Mouse (Mus musculus): ENCODE measurements around the gene Gm37240. TPM values are rescaled to one million over a fixed set of nuclear protein-coding genes. Genes with fewer than 3 reads are reported as not detected.
A peak's percentile ranks its signal among the peaks of the same experiment; 100 is the strongest.

Gene Gm37240
- polyA plus RNA-seq, 1 experiment from 2014 or later = 0.08 TPM

DNA sequence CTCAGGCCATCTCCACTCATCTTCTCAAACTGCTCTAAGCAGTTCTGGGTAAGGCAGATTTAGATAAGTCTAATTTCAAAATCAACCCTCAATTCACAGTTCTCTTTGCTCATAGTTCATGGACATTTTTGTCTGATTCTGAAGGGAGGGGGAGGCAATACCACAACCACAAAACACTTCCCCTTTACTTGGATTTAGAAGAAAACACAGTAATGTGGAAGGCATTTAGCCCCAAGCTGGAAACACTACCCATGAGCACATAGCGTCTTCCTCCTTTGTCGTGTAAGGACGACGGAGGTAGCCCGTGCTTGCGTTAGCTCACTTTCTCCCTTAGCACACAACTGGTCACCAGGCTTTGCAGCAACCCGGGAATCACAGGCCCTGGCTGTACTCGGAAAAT is 1383.0 kb downstream of the Gm37240 start:
- H3K27me3 ChIP-seq = no peaks in the 10 kb centered on the region
- peaks cover 9% of the 10 kb centered on the region for H3K36me3 ChIP-seq
- peaks cover 8% of the 10 kb centered on the region; the same call in 1 of the 2 replicates for H3K4me1 ChIP-seq (replicated peaks)
- no peak overlapping the region for H3K4me3 ChIP-seq
- H3K9ac ChIP-seq = no peak overlapping the region
- no peak overlapping the region for H3K27ac ChIP-seq
- 96% methylated on average over 8 of the region's 8 CpGs for WGBS
- no peak for ATAC-seq (ENCODE audit: low FRiP score)
- H3K9me3 ChIP-seq = no peaks in the 10 kb centered on the region
- H3K4me2 ChIP-seq = no peak overlapping the region

DNA sequence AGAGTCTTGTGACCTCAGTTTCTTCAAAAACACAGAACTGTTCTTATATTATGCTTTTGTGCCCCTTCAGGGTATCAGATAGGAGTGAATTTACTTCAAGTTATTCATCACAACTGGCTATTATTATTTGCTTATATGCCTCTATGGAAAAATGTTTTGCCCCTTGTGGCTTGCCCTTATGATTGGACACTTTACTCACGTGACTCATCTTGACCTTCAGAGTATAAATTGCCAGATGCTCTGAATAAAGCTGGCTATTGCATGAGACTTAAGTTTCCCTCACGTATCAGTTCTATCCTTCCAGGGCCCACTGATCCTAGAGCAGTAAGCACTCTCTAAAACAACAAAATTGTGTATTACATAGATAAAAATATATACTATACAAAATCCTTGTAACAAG is 1385.2 kb downstream of the Gm37240 start:
- H3K4me2 ChIP-seq = no peak overlapping the region
- H3K4me3 ChIP-seq = no peak overlapping the region
- no peak for ATAC-seq (ENCODE audit: low FRiP score)
- 84% methylated on average over 2 of the region's 2 CpGs for WGBS
- no peak overlapping the region for H3K27ac ChIP-seq
- H3K27me3 ChIP-seq = no peaks in the 10 kb centered on the region
- peaks cover 8% of the 10 kb centered on the region; the same call in 1 of the 2 replicates for H3K4me1 ChIP-seq (replicated peaks)
- H3K9me3 ChIP-seq = no peaks in the 10 kb centered on the region
- peaks cover 5% of the 10 kb centered on the region; the same call in 1 of the 2 replicates for H3K36me3 ChIP-seq
- no peak overlapping the region for H3K9ac ChIP-seq

DNA sequence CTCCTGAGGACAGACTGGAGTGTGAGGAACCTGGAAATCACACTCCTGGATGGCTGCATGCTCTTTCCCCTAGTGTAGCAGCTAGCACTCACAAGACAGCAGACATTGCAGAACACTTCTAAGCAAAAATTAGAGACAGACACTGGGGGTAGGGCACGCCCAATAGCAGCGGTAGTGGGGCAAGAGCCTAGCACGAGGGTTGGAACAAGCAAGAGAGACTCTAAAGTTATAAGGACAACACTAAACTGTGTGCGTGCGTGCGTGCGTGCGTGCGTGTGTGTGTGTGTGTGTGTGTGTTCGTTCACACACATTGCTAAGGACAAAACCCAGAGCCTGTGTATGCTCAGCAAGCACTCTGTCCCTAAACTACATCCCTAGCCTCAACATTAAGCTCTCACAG is 1386.8 kb downstream of the Gm37240 start:
- H3K4me3 ChIP-seq = no peak overlapping the region
- H3K36me3 ChIP-seq = peaks cover 5% of the 10 kb centered on the region; the same call in 1 of the 2 replicates
- no peaks in the 10 kb centered on the region for H3K27me3 ChIP-seq
- H3K4me2 ChIP-seq = no peak overlapping the region
- no peak overlapping the region for H3K9ac ChIP-seq
- ATAC-seq (ENCODE audit: low FRiP score) = no peak
- peaks cover 8% of the 10 kb centered on the region; the same call in 1 of the 2 replicates for H3K4me1 ChIP-seq (replicated peaks)
- H3K9me3 ChIP-seq = no peaks in the 10 kb centered on the region
- 82% methylated on average over 10 of the region's 10 CpGs for WGBS
- H3K27ac ChIP-seq = no peak overlapping the region

DNA sequence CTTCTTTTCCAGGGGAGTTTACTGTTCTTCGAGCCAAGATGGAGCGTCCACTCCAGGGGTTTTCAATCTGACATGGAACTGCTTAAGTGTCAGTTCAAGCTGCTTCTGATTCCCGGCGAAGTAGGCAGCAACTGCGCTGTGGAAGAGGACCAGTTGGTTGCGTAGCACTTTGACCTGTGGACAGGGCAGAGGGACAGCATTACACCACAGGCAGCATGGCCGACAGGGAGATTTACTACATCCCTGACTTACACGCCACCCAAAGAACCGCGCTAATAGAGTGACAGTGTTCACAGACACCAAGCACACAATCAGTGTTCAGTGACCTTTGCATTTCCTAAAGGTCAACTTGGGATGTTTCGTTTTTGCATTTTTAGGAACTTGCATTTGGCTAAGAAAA is 1389.6 kb downstream of the Gm37240 start:
- WGBS = 74% methylated on average over 11 of the region's 11 CpGs
- Histone ChIP-seq H3K9ac (no peak overlapping the region), H3K4me2 (no peak overlapping the region), H3K4me1 (replicated peaks) (peaks cover 8% of the 10 kb centered on the region; the same call in 1 of the 2 replicates), H3K27ac (no peak overlapping the region), H3K4me3 (no peak overlapping the region), H3K36me3 (no peaks in the 10 kb centered on the region), H3K9me3 (no peaks in the 10 kb centered on the region), H3K27me3 (no peaks in the 10 kb centered on the region)
- ATAC-seq (ENCODE audit: low FRiP score) = no peak

DNA sequence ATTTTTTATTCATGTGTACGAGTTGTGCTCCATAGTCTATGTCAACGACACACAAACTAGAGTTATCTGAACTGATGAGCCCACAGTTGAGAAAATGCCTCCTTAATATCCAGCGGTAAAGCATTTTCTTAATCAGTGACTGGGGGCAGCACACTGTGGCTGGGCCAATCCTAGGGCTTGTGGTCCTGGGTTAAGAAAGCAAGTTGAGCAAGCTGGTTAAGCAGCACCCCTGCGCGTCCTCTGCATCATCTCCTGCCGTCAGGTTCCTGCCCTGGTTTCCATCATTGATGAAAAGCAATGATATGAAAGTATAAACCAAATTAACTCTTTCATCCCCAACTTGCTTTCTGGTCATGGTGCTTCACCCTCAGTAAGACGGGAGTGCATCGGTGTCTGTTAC is 1394.7 kb downstream of the Gm37240 start:
- Histone ChIP-seq H3K9me3 (no peaks in the 10 kb centered on the region), H3K4me3 (no peak overlapping the region), H3K27ac (no peak overlapping the region), H3K4me2 (no peak overlapping the region), H3K27me3 (no peaks in the 10 kb centered on the region), H3K9ac (no peak overlapping the region), H3K4me1 (replicated peaks) (0 out of 2 replicates have a peak, but pooled peaks cover 2% of the 10 kb centered on the region), H3K36me3 (0 out of 2 replicates have a peak, but pooled peaks cover 3% of the 10 kb centered on the region)
- 92% methylated on average over 8 of the region's 8 CpGs for WGBS
- no peak for ATAC-seq (ENCODE audit: low FRiP score)

DNA sequence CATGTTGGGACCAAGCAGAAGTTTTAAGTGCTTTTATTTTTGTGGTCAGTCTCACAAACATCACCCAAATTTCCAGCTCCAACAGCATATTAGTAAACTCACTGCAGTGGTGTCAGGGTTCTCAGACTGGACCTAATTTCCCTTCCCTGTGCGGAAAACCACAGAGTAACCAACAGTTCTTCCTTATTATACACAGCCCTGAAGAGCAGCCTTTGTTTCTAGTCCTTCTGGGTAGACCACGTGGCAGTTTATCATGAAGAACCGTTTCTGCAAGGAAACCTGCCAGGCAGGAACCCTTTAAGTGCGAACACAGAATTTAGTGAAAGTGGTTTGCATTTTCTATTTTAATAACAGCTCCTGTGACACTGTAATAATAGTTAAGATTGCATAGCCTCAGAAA is 1395.2 kb downstream of the Gm37240 start:
- Histone ChIP-seq H3K9me3 (no peaks in the 10 kb centered on the region), H3K9ac (no peak overlapping the region), H3K36me3 (0 out of 2 replicates have a peak, but pooled peaks cover 3% of the 10 kb centered on the region), H3K4me2 (no peak overlapping the region), H3K4me3 (no peak overlapping the region), H3K4me1 (replicated peaks) (0 out of 2 replicates have a peak, but pooled peaks cover 2% of the 10 kb centered on the region), H3K27ac (no peak overlapping the region), H3K27me3 (no peaks in the 10 kb centered on the region)
- ATAC-seq (ENCODE audit: low FRiP score) = no peak
- 86% methylated on average over 4 of the region's 4 CpGs for WGBS

DNA sequence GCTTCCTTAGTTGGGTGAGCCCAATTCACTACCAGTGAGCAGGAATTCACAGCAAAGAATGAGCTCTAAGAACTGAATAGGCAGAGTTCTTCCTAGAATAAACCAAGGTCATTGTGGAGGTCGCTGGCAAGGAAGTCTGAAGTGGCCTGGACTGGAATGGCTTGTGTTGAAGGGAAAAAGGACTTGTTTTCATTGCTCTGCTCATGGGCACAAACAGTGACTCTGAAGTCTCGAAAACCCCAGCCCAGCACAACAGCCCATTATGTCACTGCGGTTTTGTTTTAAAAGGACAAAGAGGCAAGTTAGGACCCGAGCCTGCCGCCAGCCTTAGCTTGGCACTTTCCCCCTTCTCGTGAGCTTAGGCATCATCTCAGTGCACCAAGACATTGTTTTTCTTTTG is 1398.6 kb downstream of the Gm37240 start:
- Histone ChIP-seq H3K4me3 (no peak overlapping the region), H3K4me2 (no peak overlapping the region), H3K4me1 (replicated peaks) (0 out of 2 replicates have a peak, but pooled peaks cover 2% of the 10 kb centered on the region), H3K36me3 (0 out of 2 replicates have a peak, but pooled peaks cover 3% of the 10 kb centered on the region), H3K27me3 (no peaks in the 10 kb centered on the region), H3K9me3 (no peaks in the 10 kb centered on the region), H3K9ac (no peak overlapping the region), H3K27ac (0 out of 2 replicates have a peak overlapping the region, but pooled peaks have one; percentile 40)
- WGBS = 24% methylated on average over 6 of the region's 6 CpGs
- no peak for ATAC-seq (ENCODE audit: low FRiP score)

DNA sequence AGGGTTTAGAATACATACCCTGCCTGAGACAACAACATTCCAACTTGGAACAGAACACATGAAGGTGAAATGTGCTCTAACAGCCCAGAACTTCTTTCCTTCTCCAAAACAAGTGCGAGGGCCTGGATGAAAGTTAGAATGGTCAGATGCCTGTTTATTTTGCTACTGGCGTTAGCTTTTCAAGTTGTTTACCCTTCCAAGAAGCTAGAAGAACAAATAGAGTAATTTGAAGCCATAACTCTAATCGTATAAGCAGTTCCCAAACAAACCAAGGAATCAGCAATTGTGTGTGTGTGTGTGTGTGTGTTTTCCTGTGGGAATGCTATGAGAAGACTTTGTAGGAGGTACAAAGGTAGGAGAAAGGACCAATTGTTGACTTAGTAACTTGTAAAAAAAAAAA is 1402.4 kb downstream of the Gm37240 start:
- no peaks in the 10 kb centered on the region for H3K9me3 ChIP-seq
- 0 out of 2 replicates have a peak, but pooled peaks cover 3% of the 10 kb centered on the region for H3K36me3 ChIP-seq
- H3K27me3 ChIP-seq = peaks cover 17% of the 10 kb centered on the region
- H3K4me2 ChIP-seq = no peak overlapping the region
- no peak for ATAC-seq (ENCODE audit: low FRiP score)
- no peak overlapping the region for H3K27ac ChIP-seq
- peaks cover 9% of the 10 kb centered on the region for H3K4me1 ChIP-seq (replicated peaks)
- H3K4me3 ChIP-seq = no peak overlapping the region
- H3K9ac ChIP-seq = no peak overlapping the region
- 82% methylated on average over 3 of the region's 3 CpGs for WGBS

DNA sequence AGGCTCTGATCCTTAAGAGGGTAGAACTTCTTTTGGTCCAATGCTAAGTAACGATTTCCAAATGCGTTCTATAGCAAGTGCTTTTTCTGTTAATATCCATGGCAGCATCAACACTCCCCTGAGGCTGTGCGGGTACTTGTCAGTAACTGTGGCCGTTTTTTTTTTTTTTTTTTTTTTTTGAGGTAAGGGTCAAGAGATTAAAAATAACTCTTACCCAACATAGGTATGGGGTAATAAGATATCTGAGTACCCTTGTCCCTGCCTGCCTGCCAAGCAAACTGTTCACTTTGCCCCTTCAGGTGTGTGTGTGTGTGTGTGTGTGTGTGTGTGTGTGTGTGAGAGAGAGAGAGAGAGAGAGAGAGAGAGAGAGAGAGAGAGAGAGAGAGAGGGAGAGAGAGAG is 1403.0 kb downstream of the Gm37240 start:
- WGBS = 80% methylated on average over 4 of the region's 4 CpGs
- Histone ChIP-seq H3K4me3 (no peak overlapping the region), H3K9me3 (no peaks in the 10 kb centered on the region), H3K9ac (no peak overlapping the region), H3K27ac (no peak overlapping the region), H3K4me1 (replicated peaks) (peaks cover 15% of the 10 kb centered on the region), H3K36me3 (0 out of 2 replicates have a peak, but pooled peaks cover 3% of the 10 kb centered on the region), H3K4me2 (no peak overlapping the region), H3K27me3 (peaks cover 17% of the 10 kb centered on the region)
- no peak for ATAC-seq (ENCODE audit: low FRiP score)

DNA sequence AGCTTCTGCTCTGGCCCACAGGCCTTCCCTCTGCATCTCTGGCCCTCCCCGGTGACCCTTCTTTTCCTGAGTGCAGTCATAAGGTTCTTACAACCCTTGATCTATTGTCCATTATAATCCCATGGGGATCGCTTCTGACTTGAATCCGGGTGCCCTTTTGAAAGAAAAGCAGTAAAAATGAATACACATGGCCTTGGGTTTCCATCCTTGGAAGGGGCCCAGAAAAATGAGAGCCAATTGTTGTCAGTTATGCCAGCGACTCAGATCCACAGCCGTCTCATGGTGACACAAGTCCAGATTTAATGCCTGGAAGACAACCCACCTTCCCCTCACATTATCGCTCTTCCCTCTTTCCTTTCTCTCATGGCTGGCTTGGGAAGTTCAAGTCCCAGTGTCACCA is 1405.2 kb downstream of the Gm37240 start:
- Histone ChIP-seq H3K4me1 (replicated peaks) (peaks cover 30% of the 10 kb centered on the region), H3K4me3 (no peak overlapping the region), H3K9me3 (no peaks in the 10 kb centered on the region), H3K36me3 (no peaks in the 10 kb centered on the region), H3K27ac (no peak overlapping the region), H3K9ac (no peak overlapping the region), H3K27me3 (peaks cover 36% of the 10 kb centered on the region), H3K4me2 (no peak overlapping the region)
- WGBS = 75% methylated on average over 6 of the region's 6 CpGs
- ATAC-seq (ENCODE audit: low FRiP score) = no peak

DNA sequence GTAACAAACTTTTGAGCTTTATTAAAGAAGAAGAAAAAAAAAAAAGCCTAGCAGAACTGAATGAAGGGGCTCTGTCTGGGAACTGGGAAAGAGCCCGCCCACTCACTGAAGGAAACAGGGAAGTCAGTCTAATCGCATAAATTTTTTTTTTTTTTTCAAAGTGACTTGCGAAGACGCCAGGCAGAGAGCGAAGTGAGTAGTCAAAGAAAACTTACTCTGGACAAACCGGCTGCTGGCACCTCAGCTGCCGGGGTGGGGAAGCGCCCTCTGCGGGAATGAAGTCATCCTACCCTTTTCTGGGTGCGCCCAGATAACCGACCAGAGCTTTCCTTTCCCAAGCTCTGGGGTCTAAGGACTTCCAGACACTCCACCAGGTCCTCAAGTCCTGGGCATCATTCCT is 1406.2 kb downstream of the Gm37240 start:
- H3K27me3 ChIP-seq = peaks cover 42% of the 10 kb centered on the region
- H3K4me2 ChIP-seq = peak overlapping the region; percentile 98
- H3K4me1 ChIP-seq (replicated peaks) = peaks cover 30% of the 10 kb centered on the region
- H3K27ac ChIP-seq = no peak overlapping the region
- 4% methylated on average over 11 of the region's 11 CpGs for WGBS
- H3K36me3 ChIP-seq = no peaks in the 10 kb centered on the region
- H3K9ac ChIP-seq = no peak overlapping the region
- H3K9me3 ChIP-seq = no peaks in the 10 kb centered on the region
- no peak for ATAC-seq (ENCODE audit: low FRiP score)
- H3K4me3 ChIP-seq = peak overlapping the region; percentile 71

DNA sequence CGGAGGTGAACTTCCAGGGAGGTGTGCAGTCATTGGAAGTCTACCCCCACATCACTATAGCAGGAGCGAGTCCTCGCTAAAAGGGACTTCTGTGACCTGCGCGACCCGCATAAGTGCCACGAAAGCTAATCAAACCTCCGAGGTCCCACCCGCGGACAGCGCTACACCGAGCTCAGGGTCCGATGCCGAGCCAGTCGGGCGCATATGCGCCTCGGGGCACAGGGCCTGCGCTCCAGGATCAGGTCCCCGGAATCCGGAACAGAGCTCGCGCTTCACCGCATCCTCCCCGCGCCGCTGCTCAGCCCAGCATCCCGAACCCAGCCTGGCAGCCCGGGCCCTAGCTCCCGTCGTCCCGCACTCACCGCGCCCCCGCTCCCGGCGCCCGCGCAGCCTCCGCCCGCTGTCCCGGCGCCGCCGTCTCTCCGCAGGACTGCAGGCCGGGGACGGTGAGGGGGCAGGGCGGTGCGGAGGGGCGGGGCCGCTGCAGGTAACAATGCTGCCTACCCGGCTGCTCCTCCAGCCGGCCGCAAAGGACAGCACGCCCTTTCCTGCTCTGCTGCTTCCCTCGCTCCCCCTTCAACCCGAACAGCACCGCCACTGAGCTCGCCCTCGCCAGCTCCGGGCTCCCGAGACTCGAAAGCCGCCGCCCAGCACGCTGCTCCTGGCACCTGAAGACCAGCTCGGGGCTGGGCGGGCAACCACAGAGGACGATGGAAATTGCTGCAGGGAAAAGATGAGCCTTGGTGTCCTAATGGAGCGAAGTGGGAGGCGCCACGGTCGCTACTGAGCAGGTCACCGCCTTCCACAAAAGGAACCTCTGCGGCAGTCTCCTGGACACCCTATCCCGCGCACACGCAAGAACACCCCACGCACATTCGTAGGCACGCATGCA is 1407.1 kb downstream of the Gm37240 start, which contains the start of gene Fhdc1:
Gene Fhdc1, minus strand, starts transcription at position 424 of the 892 bp plus-strand sequence.
- Histone ChIP-seq H3K4me1 (replicated peaks) (peaks cover 30% of the 10 kb centered on the region), H3K27me3 (peaks cover 43% of the 10 kb centered on the region), H3K4me3 (peak within 1 kb of the TSS; percentile 71), H3K4me2 (peak within 1 kb of the TSS; percentile 98), H3K9ac (peak within 1 kb of the TSS; percentile 84), H3K9me3 (no peaks in the 10 kb centered on the region), H3K27ac (peak within 1 kb of the TSS; percentile 75), H3K36me3 (no peaks in the 10 kb centered on the region)
- peak; percentile 65 for ATAC-seq (ENCODE audit: low FRiP score)
- WGBS = 0% methylated on average over 78 of the region's 82 CpGs
